Mouse (Mus musculus): ENCODE measurements around the gene Hmgxb4.

DNA sequence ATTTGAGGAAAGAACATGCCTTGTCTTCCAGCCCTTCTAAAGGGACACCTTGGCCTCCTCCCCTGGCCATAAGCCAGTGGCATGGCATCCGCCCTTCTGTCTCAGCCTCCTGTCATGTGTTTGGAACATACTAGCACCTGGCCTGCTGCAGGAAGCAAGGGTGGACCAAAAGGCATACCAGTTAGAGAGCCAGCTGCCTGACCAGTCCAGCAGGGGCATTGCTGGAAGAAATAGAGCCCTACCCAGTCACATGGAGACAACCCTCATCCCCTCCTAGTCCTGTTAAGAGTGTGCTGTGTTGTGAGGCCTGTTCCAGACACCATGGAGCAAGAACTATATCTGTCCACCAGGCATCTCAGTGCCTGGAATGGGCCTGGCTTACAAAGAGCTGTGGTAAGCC lies 53.1 kb downstream of the Hmgxb4 start:
- TF ChIP-seq POLR2A (IDR thresholded peaks at IDR 0.05; ENCODE audit: low read depth, low read length) (no peak), CTCF (IDR thresholded peaks at IDR 0.05; ENCODE audit: extremely low read depth, insufficient read length, insufficient replicate concordance, low read depth, low read length) (no peak)
